Comparison of ENCODE assay signal across 7 mouse cellular contexts in the genomic region with DNA sequence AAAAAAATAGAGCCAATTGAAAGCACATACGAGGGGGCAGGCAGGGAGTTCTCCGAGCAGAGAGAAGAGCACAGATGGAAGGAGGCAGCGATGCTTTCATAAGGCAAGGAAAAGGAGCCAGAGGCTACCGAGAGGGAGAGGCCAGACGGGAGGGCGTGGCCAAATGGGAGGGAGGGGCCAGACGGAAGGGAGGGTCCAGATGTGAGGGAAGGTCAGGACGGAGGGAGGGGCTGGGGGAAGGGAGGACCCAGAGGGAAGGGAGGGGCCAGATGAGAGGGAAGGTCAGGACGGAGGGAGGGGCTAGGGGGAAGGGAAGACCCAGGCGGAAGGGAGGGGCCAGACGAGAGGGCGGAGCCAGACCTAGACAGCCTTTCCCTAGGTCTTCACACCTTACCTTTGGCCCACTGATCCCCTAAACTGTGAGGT. TPM values are rescaled to one million over a fixed set of nuclear protein-coding genes. Genes with fewer than 3 reads are reported as not detected.
DNase-seq lines count a peak whose midpoint lies in the region; ATAC-seq lines count a peak whose summit lies in the region.

No protein-coding gene starts in this region.

- H3K9me3 ChIP-seq in heart, embryonic 14.5 days (ENCODE audit: control insufficient read depth, low read length) = no peaks in the 10 kb centered on the region
- H3K9me3 ChIP-seq in limb, embryonic 13.5 days = no peaks in the 10 kb centered on the region

- WGBS in heart, embryonic 14.5 days = 19% methylated on average over 12 of the region's 12 CpGs
- WGBS in limb, embryonic 13.5 days = 7% methylated on average over 12 of the region's 12 CpGs

- ATAC-seq in common myeloid progenitor, adult 5-6 weeks (replicated peaks; ENCODE audit: low read depth, poor library complexity, severe bottlenecking) = peak; percentile 46
- no peak for ATAC-seq in heart, embryonic 14.5 days (ENCODE audit: insufficient number of reproducible peaks, insufficient read depth, low FRiP score, low read depth)
- ATAC-seq in limb, embryonic 13.5 days (ENCODE audit: low FRiP score, low read depth) = no peak

- peaks cover 33 to 51% of the 10 kb centered on the region in 2 experiments for H3K4me1 ChIP-seq in heart, embryonic 14.5 days (ENCODE audit: control insufficient read depth in 2 of 2, insufficient read depth in 2 of 2, low read length in 2 of 2)
- peaks cover 10% of the 10 kb centered on the region for H3K4me1 ChIP-seq in limb, embryonic 13.5 days

- H3K4me2 ChIP-seq in heart, embryonic 14.5 days (ENCODE audit: low read length) = peak overlapping the region; percentile 21; the same call in 1 of the 2 replicates
- H3K4me2 ChIP-seq in limb, embryonic 13.5 days (replicated peaks) = peak overlapping the region; percentile 15; the same call in 1 of the 2 replicates

- peak overlapping the region; percentile 54; the same call in 1 of the 2 replicates for H3K9ac ChIP-seq in heart, embryonic 14.5 days (ENCODE audit: low read length)
- no peak overlapping the region for H3K9ac ChIP-seq in limb, embryonic 13.5 days

- DNase-seq in 3134 (ENCODE audit: extremely low read depth, insufficient read length, low spot score) = peak; percentile 87
- peak; percentile 93 for DNase-seq in A20 (ENCODE audit: low read depth, low spot score)
- peak; percentile 75 for DNase-seq in neural tube, embryonic 10.5 days (ENCODE audit: extremely low spot score, low spot score)
- DNase-seq in right cerebral cortex, postnatal 10 days (ENCODE audit: low spot score in 2 of 2) = no peak

- H3K4me3 ChIP-seq in heart, embryonic 14.5 days (ENCODE audit: control insufficient read depth in 1 of 2, insufficient read depth in 1 of 2, low read depth in 1 of 2, low read length in 2 of 2) = no peak overlapping the region
- no peak overlapping the region for H3K4me3 ChIP-seq in limb, embryonic 13.5 days

- H3K36me3 ChIP-seq in heart, embryonic 14.5 days (ENCODE audit: control insufficient read depth, insufficient read depth, low read length) = no peaks in the 10 kb centered on the region
- no peaks in the 10 kb centered on the region for H3K36me3 ChIP-seq in limb, embryonic 13.5 days

- no peaks in the 10 kb centered on the region for H3K27me3 ChIP-seq in heart, embryonic 14.5 days (ENCODE audit: control insufficient read depth, insufficient read depth, low read length)
- no peaks in the 10 kb centered on the region for H3K27me3 ChIP-seq in limb, embryonic 13.5 days

- H3K27ac ChIP-seq in heart, embryonic 14.5 days (replicated peaks in 1 of 2; ENCODE audit: control insufficient read depth in 1 of 2, insufficient read depth in 1 of 2, low read depth in 2 of 2, low read length in 2 of 2) = peak overlapping the region in 1 of 2 experiments; percentile 35; a peak in 2 of 4 replicates
- no peak overlapping the region for H3K27ac ChIP-seq in limb, embryonic 13.5 days

RNA-seq across cellular contexts. Expression of a gene that starts 18.3 kb away (rescaled TPM):
- 20.7 and 34.7 TPM in 2 replicates for total RNA-seq in common myeloid progenitor, adult 5-6 weeks (2017)
- 35.8 and 41.8 TPM in 2 replicates for polyA plus RNA-seq in heart, embryonic 14.5 days (2014; fragmentation: Nextera tagmentation; extraction: Ambion mirVana)
- 49.0 and 52.7 TPM in 2 replicates for polyA plus RNA-seq in limb, embryonic 13.5 days (2015; fragmentation: Nextera tagmentation; extraction: Ambion mirVana)

RNA-seq across cellular contexts. Expression of a gene that starts 37.3 kb away (rescaled TPM):
- total RNA-seq in common myeloid progenitor, adult 5-6 weeks (2017) = 1.1 and 4.4 TPM in 2 replicates
- polyA plus RNA-seq in heart, embryonic 14.5 days (2014; fragmentation: Nextera tagmentation; extraction: Ambion mirVana) = 13.3 and 13.6 TPM in 2 replicates
- polyA plus RNA-seq in limb, embryonic 13.5 days (2015; fragmentation: Nextera tagmentation; extraction: Ambion mirVana) = 7.3 and 8.3 TPM in 2 replicates

RNA-seq across cellular contexts. Expression of a gene that starts 47.9 kb away (rescaled TPM):
- total RNA-seq in common myeloid progenitor, adult 5-6 weeks (2017) = 14.2 and 17.5 TPM in 2 replicates
- polyA plus RNA-seq in heart, embryonic 14.5 days (2014; fragmentation: Nextera tagmentation; extraction: Ambion mirVana) = 29.0 and 33.7 TPM in 2 replicates
- 4.5 and 5.4 TPM in 2 replicates for polyA plus RNA-seq in limb, embryonic 13.5 days (2015; fragmentation: Nextera tagmentation; extraction: Ambion mirVana)

Comparison
In these comparisons a context has a peak if more than half of its experiments do, and no peak if none do; other contexts are left out.
1. DNase-seq: peak in 3134 (single experiment), A20 (single experiment) and neural tube, embryonic 10.5 days (single experiment); none in right cerebral cortex, postnatal 10 days (0 of 2).